Mouse (Mus musculus) MEL (cell line): ENCODE results near the gene Socs4. TPM values are rescaled to one million over a fixed set of nuclear protein-coding genes. Genes with fewer than 3 reads are reported as not detected.

Experiments
- DNase-seq: peaks from one replicate; pipeline ENCODE4 v3.0.0; 2011; ENCODE audit warnings: low read depth, low spot score
- H3K27ac ChIP-seq: 2 replicates; pipeline ENCODE4 v1.5.1; 2012; ENCODE audit warnings: low read depth, mild to moderate bottlenecking, control low read depth, low read length, moderate library complexity; ENCODE audit not compliant: control insufficient read depth
- H3K27me3 ChIP-seq, 2 experiments: fragments of 150-350 bp in 1 of 2; sonication (generic) in 1 of 2; 2 replicates each; pipeline ENCODE4 v1.6.1; 2012; ENCODE audit warnings: low read length in 2 of 2, mild to moderate bottlenecking in 2 of 2, improper control_type of control experiment in 1 of 2, moderate library complexity in 1 of 2; ENCODE audit not compliant: insufficient read depth in 2 of 2, control insufficient read depth in 1 of 2
- H3K36me3 ChIP-seq, 2 experiments: 2 replicates each; pipeline ENCODE4 v1.6.1; 2012 to 2014; ENCODE audit warnings: low read length in 2 of 2, improper control_type of control experiment in 1 of 2, inconsistent platforms in 1 of 2, mild to moderate bottlenecking in 1 of 2; ENCODE audit not compliant: insufficient read depth in 2 of 2, control insufficient read depth in 1 of 2
- H3K4me1 ChIP-seq, 2 experiments: fragments of 150-350 bp in 1 of 2; sonication (generic) in 1 of 2; 2 replicates each; pipeline ENCODE4 v1.6.1; 2012; ENCODE audit warnings: low read length in 2 of 2, improper control_type of control experiment in 1 of 2, mild to moderate bottlenecking in 1 of 2; ENCODE audit not compliant: insufficient read depth in 2 of 2, control insufficient read depth in 1 of 2
- H3K4me3 ChIP-seq, 2 experiments: fragments of 150-350 bp in 1 of 2; sonication (generic) in 1 of 2; 2 replicates each; pipeline ENCODE4 v1.5.1; 2012; ENCODE audit warnings: low read depth in 2 of 2, low read length in 2 of 2, mild to moderate bottlenecking in 2 of 2, moderate library complexity in 2 of 2, control low read depth in 1 of 2, improper control_type of control experiment in 1 of 2; ENCODE audit not compliant: control insufficient read depth in 1 of 2, insufficient read depth in 1 of 2
- H3K79me2 ChIP-seq: 2 replicates; pipeline ENCODE4 v1.6.1; 2012; ENCODE audit warnings: mild to moderate bottlenecking, low read length, moderate library complexity; ENCODE audit not compliant: control insufficient read depth, poor library complexity, insufficient read depth
- H3K9ac ChIP-seq: 2 replicates; pipeline ENCODE4 v1.6.1; 2012; ENCODE audit warnings: low read depth, mild to moderate bottlenecking, control low read depth, low read length, moderate library complexity; ENCODE audit not compliant: control insufficient read depth, poor library complexity, severe bottlenecking
- H3K9me3 ChIP-seq: fragments of 150-350 bp; sonication (generic); replicated peaks from 2 replicates; pipeline ENCODE4 v1.6.1; 2012; ENCODE audit warnings: mild to moderate bottlenecking, low read length, improper control_type of control experiment, moderate library complexity; ENCODE audit not compliant: insufficient read depth
- BHLHE40 ChIP-seq: IDR thresholded peaks from 2 replicates; pipeline ENCODE4 v1.6.1; 2012; ENCODE audit warnings: low read depth, mild to moderate bottlenecking, inconsistent platforms, low read length, improper control_type of control experiment, borderline replicate concordance
- CHD2 ChIP-seq: IDR thresholded peaks from 2 replicates; pipeline ENCODE4 v1.6.1; 2011; ENCODE audit warnings: low read length, improper control_type of control experiment
- ELF1 ChIP-seq: IDR thresholded peaks from 2 replicates; pipeline ENCODE4 v1.6.1; 2014; ENCODE audit warnings: low read depth, mild to moderate bottlenecking, inconsistent platforms, low read length, improper control_type of control experiment, moderate library complexity
- ETS1 ChIP-seq: IDR thresholded peaks from 2 replicates; pipeline ENCODE4 v1.6.1; 2012; ENCODE audit warnings: low read depth, mild to moderate bottlenecking, inconsistent platforms, low read length, improper control_type of control experiment, moderate library complexity
- HCFC1 ChIP-seq: IDR thresholded peaks from 2 replicates; pipeline ENCODE4 v1.6.1; 2012; ENCODE audit warnings: low read depth, mild to moderate bottlenecking, inconsistent platforms, low read length, improper control_type of control experiment, moderate library complexity
- MAX ChIP-seq: IDR thresholded peaks from 2 replicates; pipeline ENCODE4 v1.6.1; 2011; ENCODE audit warnings: low read length, improper control_type of control experiment
- MAZ ChIP-seq: IDR thresholded peaks from 2 replicates; pipeline ENCODE4 v1.6.1; 2012; ENCODE audit warnings: low read depth, mild to moderate bottlenecking, inconsistent platforms, low read length, improper control_type of control experiment
- MXI1 ChIP-seq: IDR thresholded peaks from 2 replicates; pipeline ENCODE4 v1.6.1; 2011; ENCODE audit warnings: mild to moderate bottlenecking, low read depth, low read length, improper control_type of control experiment
- MYB ChIP-seq: IDR thresholded peaks from 2 replicates; pipeline ENCODE4 v1.6.1; 2011; ENCODE audit warnings: mild to moderate bottlenecking, low read depth, low read length, improper control_type of control experiment
- NRF1 ChIP-seq: IDR thresholded peaks from 2 replicates; pipeline ENCODE4 v1.6.1; 2014; ENCODE audit warnings: low read depth, mild to moderate bottlenecking, inconsistent platforms, low read length, improper control_type of control experiment, moderate library complexity; ENCODE audit not compliant: poor library complexity, insufficient read depth, severe bottlenecking
- POLR2A ChIP-seq, 2 experiments: IDR thresholded peaks; 2 replicates each; pipeline ENCODE4 v1.6.1; 2011 to 2012; ENCODE audit warnings: low read length in 2 of 2, mild to moderate bottlenecking in 2 of 2, control low read depth in 1 of 2, improper control_type of control experiment in 1 of 2, low read depth in 1 of 2, moderate library complexity in 1 of 2; ENCODE audit not compliant: control insufficient read depth in 1 of 2, insufficient read depth in 1 of 2, poor library complexity in 1 of 2
- POLR2AphosphoS2 ChIP-seq: IDR thresholded peaks from 2 replicates; pipeline ENCODE4 v1.6.1; 2011; ENCODE audit warnings: low read length, improper control_type of control experiment
- POLR2AphosphoS5 ChIP-seq: IDR thresholded peaks from 2 replicates; pipeline ENCODE4 v1.6.1; 2012; ENCODE audit warnings: low read depth, borderline replicate concordance, mild to moderate bottlenecking, inconsistent platforms, low read length, moderate library complexity, mixed read lengths
- RAD21 ChIP-seq: IDR thresholded peaks from 2 replicates; pipeline ENCODE4 v1.6.1; 2011; ENCODE audit warnings: mild to moderate bottlenecking, low read depth, low read length, improper control_type of control experiment
- TAL1 ChIP-seq: IDR thresholded peaks from 2 replicates; pipeline ENCODE4 v1.6.1; 2012; ENCODE audit warnings: mild to moderate bottlenecking, inconsistent platforms, low read length, moderate library complexity, mixed read lengths
- TBP ChIP-seq: IDR thresholded peaks from 2 replicates; pipeline ENCODE4 v1.8.0; 2011; ENCODE audit warnings: low read depth, low read length, improper control_type of control experiment
- TCF12 ChIP-seq: IDR thresholded peaks from 2 replicates; pipeline ENCODE4 v1.6.1; 2014; ENCODE audit warnings: low read depth, mild to moderate bottlenecking, inconsistent platforms, low read length, improper control_type of control experiment, moderate library complexity
- USF2 ChIP-seq, 2 experiments: IDR thresholded peaks; 2 replicates each; pipeline ENCODE4 v1.6.1; 2011 to 2012; ENCODE audit warnings: improper control_type of control experiment in 2 of 2, low read length in 2 of 2, borderline replicate concordance in 1 of 2, inconsistent platforms in 1 of 2, low read depth in 1 of 2, mild to moderate bottlenecking in 1 of 2; ENCODE audit not compliant: insufficient read depth in 1 of 2
- ZC3H11A ChIP-seq: IDR thresholded peaks from 2 replicates; pipeline ENCODE4 v1.6.1; 2012; ENCODE audit warnings: low read depth, mild to moderate bottlenecking, inconsistent platforms, low read length, improper control_type of control experiment
- ZKSCAN1 ChIP-seq: IDR thresholded peaks from 2 replicates; pipeline ENCODE4 v1.6.1; 2012; ENCODE audit warnings: low read depth, mild to moderate bottlenecking, inconsistent platforms, low read length, improper control_type of control experiment, moderate library complexity
- polyA plus RNA-seq, 2 experiments: library from polyadenylated mRNA; stranded (reverse) in 1 of 2; unstranded in 1 of 2; fragments of >175 nt in 1 of 2; fragments of >200 nt in 1 of 2; gene quantifications; 2 replicates each; pipeline versions ENCODE4 v1.2.1 to v1.2.4; 2012; ENCODE audit warnings: low replicate concordance in 2 of 2, low read depth in 1 of 2; ENCODE audit not compliant: insufficient read length in 2 of 2, insufficient read depth in 1 of 2, missing spikeins in 1 of 2
- total RNA-seq: library from RNA; depleted of rRNA; stranded (reverse); fragments of 300-350 nt; gene quantifications from 2 replicates; pipeline ENCODE4 v1.2.3, GENCODE M21; 2012

Socs4 gene
- total and polyA plus RNA-seq, 3 experiments = 8.8 to 21.0 (median 13.9) TPM

- no peak overlapping the region for H3K4me3 ChIP-seq
- no peak for DNase-seq
- H3K9ac ChIP-seq = no peak overlapping the region
- no peak for TF ChIP-seq ELF1
- no peak for TF ChIP-seq MXI1
- TF ChIP-seq TCF12 = no peak
- no peak for TF ChIP-seq CHD2
- no peak for TF ChIP-seq TAL1
- no peak for TF ChIP-seq ETS1
- no peak for TF ChIP-seq ZKSCAN1
- TF ChIP-seq POLR2AphosphoS2 = no peak
- no peak for TF ChIP-seq MYB
- TF ChIP-seq POLR2A (IDR thresholded peaks at IDR 0.05; ENCODE audit: control insufficient read depth in 1 of 2, insufficient read depth in 1 of 2, low read depth in 1 of 2, low read length in 2 of 2, poor library complexity in 1 of 2) = no peak
- TF ChIP-seq RAD21 = no peak
- no peak for TF ChIP-seq POLR2AphosphoS5
- TF ChIP-seq NRF1 = no peak
- no peak for TF ChIP-seq TBP
- TF ChIP-seq ZC3H11A = no peak
- H3K4me1 ChIP-seq = peaks cover 3 to 8% of the 10 kb centered on the region in 2 experiments; a peak in 3 of 4 replicates
- H3K36me3 ChIP-seq = peaks cover 11 to 17% of the 10 kb centered on the region in 2 experiments
- H3K27ac ChIP-seq = no peak overlapping the region
- no peaks in the 10 kb centered on the region for H3K9me3 ChIP-seq
- no peaks in the 10 kb centered on the region for H3K27me3 ChIP-seq
- peaks cover 40% of the 10 kb centered on the region for H3K79me2 ChIP-seq
Observed at GRCm38 (mm10) chr14:47309061-47309460, 32.3 kb downstream of the Socs4 start.

GRCm38 (mm10) chr14:47310342-47311181, 33.8 kb downstream of the Socs4 start:
- TF ChIP-seq BHLHE40 = no peak
- no peak for TF ChIP-seq MAX
- TF ChIP-seq MAZ = no peak
- TF ChIP-seq ZKSCAN1 = no peak
- TF ChIP-seq USF2 (IDR thresholded peaks at IDR 0.05; ENCODE audit: borderline replicate concordance in 1 of 2, insufficient read depth in 1 of 2, low read depth in 1 of 2, low read length in 2 of 2) = no peak
- TF ChIP-seq HCFC1 = no peak
- no peak for TF ChIP-seq MXI1
- TF ChIP-seq, all 39 proteins: peak for 0
- H3K36me3 ChIP-seq = peaks cover 0 to 24% of the 10 kb centered on the region in 2 experiments; a peak in 3 of 4 replicates
- DNase-seq = no peak
- no peaks in the 10 kb centered on the region for H3K27me3 ChIP-seq
- H3K27ac ChIP-seq = no peak overlapping the region
- H3K79me2 ChIP-seq = peaks cover 30% of the 10 kb centered on the region
- no peaks in the 10 kb centered on the region for H3K4me1 ChIP-seq
- no peak overlapping the region for H3K9ac ChIP-seq
- no peak overlapping the region for H3K4me3 ChIP-seq
- no peaks in the 10 kb centered on the region for H3K9me3 ChIP-seq
